Mouse (Mus musculus): ENCODE measurements around the gene Arhgap33.

Arhgap33 gene

DNA sequence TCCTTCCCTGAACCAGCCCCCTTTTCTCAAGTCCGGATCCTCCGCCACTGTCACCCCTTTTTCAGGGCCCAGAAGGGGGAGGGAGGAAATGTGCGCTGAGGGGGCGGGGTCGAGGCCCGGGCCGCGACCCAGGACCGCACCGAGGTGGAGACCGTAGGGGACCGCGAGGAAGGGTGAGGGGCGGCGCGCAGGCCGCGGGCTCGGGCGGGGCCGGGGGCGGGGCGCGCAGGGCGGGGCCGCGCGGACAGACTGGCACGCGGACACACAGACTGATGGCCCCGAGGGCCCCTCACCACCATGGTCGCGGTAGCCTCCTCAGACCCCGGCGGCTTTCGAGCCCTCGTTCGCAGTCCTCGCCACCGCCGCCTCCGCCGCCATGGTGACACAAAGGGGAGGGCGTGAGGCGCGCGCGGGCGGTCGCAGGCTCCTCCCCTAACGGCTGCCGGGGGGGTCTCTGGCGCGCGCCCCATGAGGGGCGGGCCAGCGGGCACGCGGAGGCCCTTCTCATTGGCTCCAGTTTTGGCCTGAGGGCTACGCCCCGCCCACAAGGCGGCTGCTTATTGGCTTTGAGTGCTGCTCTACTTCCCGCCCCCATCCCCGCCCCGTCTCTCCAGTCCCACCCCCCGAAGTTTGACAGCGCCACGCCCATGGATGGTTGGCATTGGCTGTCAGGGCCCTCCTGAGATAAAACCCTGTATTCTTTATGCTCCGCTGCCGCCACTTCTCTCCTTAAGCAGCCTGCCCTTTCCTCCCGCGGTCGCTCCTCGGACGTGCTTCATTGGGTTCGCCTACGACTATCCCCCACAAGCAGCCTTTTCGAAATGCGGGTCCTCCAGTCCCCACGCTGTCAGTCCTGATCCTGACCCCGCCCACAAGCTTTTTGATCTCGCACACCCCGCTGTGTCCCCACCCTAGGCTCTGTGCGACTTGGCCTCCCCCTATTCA, at the start of gene Arhgap33:
Arhgap33 (minus strand) TSS at position 428 of the 945 bp plus-strand sequence.
- peak; percentile 94 to 98 for DNase-seq (ENCODE audit: low spot score in 2 of 2)

- no peak for DNase-seq (ENCODE audit: low spot score in 2 of 2)
Observed at GRCm38 (mm10) chr7:30584339-30584738, 49.5 kb upstream of the Arhgap33 start.

DNA sequence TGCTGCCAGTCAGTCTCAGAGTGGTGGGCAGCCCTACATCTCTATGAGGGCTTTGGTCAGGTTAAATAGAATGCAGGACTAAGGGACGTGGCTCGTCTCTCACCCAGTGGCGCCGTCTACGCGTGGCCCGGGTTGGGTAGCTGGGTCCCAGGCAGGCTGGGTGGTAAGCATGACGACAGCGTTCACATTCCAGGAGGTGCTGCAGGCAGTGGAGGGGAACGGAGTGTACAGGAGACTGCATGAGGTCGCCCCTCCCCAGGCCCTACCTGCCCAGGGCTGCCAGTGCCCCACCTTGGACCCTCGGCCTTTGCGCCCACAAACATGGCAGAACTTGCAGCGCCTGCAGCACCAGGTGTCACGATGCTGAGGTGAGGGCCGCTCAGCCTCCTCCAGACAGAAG, 46.7 kb upstream of the Arhgap33 start:
- no peak for DNase-seq (ENCODE audit: low spot score in 2 of 2)

GRCm38 (mm10) chr7:30579950-30580349, 45.1 kb upstream of the Arhgap33 start:
- no peak for DNase-seq (ENCODE audit: low spot score in 2 of 2)

DNA sequence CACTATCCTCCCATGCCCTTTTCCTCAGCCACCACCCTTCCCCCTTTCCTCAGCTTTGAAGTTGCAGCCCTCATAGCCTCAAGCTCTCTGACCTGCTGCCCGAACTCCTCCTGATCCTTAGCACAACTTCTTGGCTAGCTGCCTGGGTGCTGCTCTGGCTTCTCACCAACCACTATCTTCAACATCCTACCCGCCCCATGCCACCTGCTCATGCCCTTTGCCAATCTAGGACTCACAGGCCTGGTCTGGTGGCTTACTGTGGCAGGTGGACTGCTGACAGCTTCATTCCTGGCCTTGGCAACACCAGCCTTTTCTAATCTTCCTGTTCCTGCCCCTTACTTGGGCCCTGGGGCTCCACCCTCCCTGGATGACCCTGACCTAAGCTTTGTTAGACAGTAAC, 38.1 kb upstream of the Arhgap33 start:
- DNase-seq (ENCODE audit: low spot score in 2 of 2): no peak

GRCm38 (mm10) chr7:30572389-30572788, 37.5 kb upstream of the Arhgap33 start:
- no peak for DNase-seq (ENCODE audit: low spot score in 2 of 2)

GRCm38 (mm10) chr7:30567555-30567954, 32.7 kb upstream of the Arhgap33 start:
- no peak for DNase-seq (ENCODE audit: low spot score in 2 of 2)

DNA sequence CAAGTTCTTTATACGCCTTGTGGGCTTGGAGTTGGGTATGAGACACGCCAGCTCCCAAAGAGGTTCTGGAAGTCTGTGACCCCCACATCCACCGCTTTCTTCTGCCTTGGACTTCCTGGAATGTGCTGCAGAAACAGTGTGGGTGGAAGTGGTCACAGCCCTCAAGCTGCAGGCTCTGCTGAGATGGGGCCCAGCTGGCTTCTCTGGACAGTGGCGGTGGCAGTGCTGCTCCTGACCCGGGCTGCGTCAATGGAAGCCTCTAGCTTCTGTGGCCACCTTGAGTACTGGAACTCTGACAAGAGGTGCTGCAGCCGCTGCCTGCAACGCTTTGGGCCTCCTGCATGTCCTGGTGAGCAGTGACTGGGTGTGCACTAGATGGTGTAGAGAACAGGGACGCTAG, 31.2 kb upstream of the Arhgap33 start:
- DNase-seq (ENCODE audit: low spot score in 2 of 2): no peak

GRCm38 (mm10) chr7:30564970-30565571, 30.2 kb upstream of the Arhgap33 start, which contains the start of gene Igflr1:
Gene Igflr1, plus strand, starts transcription at chr7:30565427.
- DNase-seq (ENCODE audit: low spot score in 2 of 2): no peak

DNA sequence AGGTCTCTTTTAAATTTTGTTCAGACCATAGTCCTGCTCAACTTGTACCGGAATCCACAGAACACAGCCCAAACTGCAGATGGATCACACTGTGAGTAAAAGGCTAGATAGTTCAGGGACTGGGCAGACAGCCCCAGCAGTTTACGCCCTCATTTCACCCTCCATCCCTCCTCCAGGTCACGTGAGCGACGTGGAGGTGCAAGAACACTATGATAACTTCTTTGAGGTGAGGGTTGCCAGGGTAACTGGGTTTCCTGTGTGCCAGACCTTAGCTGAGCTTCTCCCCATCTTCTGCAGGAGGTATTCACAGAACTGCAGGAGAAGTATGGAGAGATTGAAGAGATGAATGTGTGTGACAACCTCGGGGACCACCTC, 29.0 kb upstream of the Arhgap33 start:
- DNase-seq (ENCODE audit: low spot score in 2 of 2): no peak

DNA sequence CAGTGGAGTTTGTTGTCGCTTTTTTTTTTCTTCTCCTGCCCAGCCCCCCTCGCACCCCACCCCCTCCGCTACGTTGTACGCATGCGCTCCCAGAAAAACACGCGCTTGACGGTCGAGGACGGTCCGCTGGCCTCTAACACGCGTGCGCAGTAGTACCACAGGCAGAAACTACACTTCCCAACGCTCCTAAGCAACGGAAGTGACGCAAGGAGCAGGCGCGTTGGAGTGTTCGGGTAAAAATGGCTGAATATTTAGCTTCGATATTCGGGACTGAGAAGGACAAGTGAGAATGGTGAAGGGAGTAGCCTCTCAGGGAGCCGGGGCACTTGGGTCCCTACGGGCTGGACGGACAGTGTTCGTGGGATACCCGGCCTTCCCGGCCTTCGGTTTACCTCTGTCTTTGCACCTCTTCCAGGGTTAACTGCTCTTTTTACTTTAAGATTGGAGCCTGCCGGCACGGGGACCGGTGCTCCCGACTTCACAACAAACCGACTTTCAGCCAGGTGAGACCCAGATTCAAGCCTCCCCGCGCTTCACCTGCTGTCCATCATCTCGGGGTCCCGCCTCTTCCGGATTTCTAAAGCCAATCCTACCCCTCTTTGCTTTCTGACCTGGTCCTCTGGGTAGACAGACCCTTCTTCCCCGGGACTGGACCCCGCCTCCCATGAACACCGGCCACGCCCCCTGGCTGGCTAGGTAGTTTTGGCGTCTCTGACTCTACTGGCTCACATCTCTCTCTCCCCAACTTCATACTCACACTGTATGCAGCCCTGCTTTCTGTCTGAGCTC, 28.5 kb upstream of the Arhgap33 start, which contains the start of the genes U2af1l4, Gm49396 and Psenen:
U2af1l4 (plus strand) TSS at position 185 of the 789 bp plus-strand sequence.
Gm49396 (plus strand) TSS at position 228 of the 789 bp plus-strand sequence.
Psenen (minus strand) TSS at position 511 of the 789 bp plus-strand sequence.
- DNase-seq (ENCODE audit: low spot score in 2 of 2): peak; percentile 89 to 95

GRCm38 (mm10) chr7:30562526-30563116, 27.8 kb upstream of the Arhgap33 start:
- no peak for DNase-seq (ENCODE audit: low spot score in 2 of 2)

- DNase-seq (ENCODE audit: low spot score in 2 of 2): no peak
Observed at GRCm38 (mm10) chr7:30560296-30560695, 25.4 kb upstream of the Arhgap33 start.

DNA sequence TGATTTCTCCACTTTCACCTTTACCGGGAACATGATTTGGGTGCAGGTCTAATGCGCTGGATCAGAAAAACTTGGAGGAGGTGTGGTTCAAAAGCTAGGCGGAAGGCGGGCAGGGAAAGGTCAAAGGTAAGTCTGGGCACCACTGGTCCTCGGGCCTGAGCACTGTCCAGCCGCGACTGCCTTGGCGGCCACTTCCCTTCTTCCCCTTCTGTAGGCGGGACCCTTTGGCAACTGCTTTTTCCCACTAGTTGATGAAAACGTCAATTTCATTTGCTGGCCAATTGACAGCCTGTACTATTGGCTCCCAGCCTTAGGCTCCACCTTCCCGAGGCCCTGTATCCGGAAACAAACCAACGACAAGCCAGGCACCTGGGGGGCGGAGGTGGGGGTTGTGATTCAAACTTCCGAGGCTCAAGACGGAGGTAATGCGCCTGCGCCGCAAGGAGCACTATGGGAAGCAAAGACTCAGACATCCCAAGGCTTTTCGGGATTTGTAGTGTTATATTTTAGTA, 24.6 kb upstream of the Arhgap33 start, which contains the start of gene Lin37:
Lin37 (minus strand) TSS at position 396 of the 512 bp plus-strand sequence.
- DNase-seq (ENCODE audit: low spot score in 2 of 2): peak; percentile 89 to 94

- no peak for DNase-seq (ENCODE audit: low spot score in 2 of 2)
Observed at GRCm38 (mm10) chr7:30558656-30559442, 24.0 kb upstream of the Arhgap33 start.

GRCm38 (mm10) chr7:30557901-30558514, 23.1 kb upstream of the Arhgap33 start:
- no peak for DNase-seq (ENCODE audit: low spot score in 2 of 2)

GRCm38 (mm10) chr7:30556894-30557536, 22.2 kb upstream of the Arhgap33 start:
- no peak for DNase-seq (ENCODE audit: low spot score in 2 of 2)

- DNase-seq (ENCODE audit: low spot score in 2 of 2): no peak
Observed at GRCm38 (mm10) chr7:30553810-30554584, 19.1 kb upstream of the Arhgap33 start.
